Mouse (Mus musculus): Measurements from ENCODE around the gene Mcm2. TPM values are rescaled to one million over a fixed set of nuclear protein-coding genes. Genes with fewer than 3 reads are reported as not detected.

Gene Mcm2
- polyA plus RNA-seq, 1 experiment, result 128 TPM

GRCm38 (mm10) chr6:88914799-88915198, 16.2 kb upstream of the Mcm2 start:
- Histone ChIP-seq H3K36me3 (ENCODE audit: control insufficient read depth) (peaks cover 61% of the 10 kb centered on the region), H3K4me3 (replicated peaks) (peak overlapping the region; percentile 62), H3K9me3 (ENCODE audit: control insufficient read depth, low read length) (peaks cover 6% of the 10 kb centered on the region; the same call in 1 of the 2 replicates), H3K27me3 (ENCODE audit: control insufficient read depth) (peaks cover 4% of the 10 kb centered on the region; the same call in 1 of the 2 replicates), H3K4me1 (ENCODE audit: control insufficient read depth) (peaks cover 83% of the 10 kb centered on the region)
- no peak for TF ChIP-seq TAL1 (IDR thresholded peaks at IDR 0.05; ENCODE audit: low read length)
- no peak for TF ChIP-seq GATA1 (IDR thresholded peaks at IDR 0.05; ENCODE audit: low read length)

- H3K4me3 ChIP-seq (replicated peaks), result no peak overlapping the region
- peaks cover 74% of the 10 kb centered on the region for H3K36me3 ChIP-seq (ENCODE audit: control insufficient read depth)
- H3K27me3 ChIP-seq (ENCODE audit: control insufficient read depth), result no peaks in the 10 kb centered on the region
- TF ChIP-seq TAL1 (IDR thresholded peaks at IDR 0.05; ENCODE audit: low read length), result no peak
- TF ChIP-seq GATA1 (IDR thresholded peaks at IDR 0.05; ENCODE audit: low read length), result no peak
- peaks cover 6% of the 10 kb centered on the region; the same call in 1 of the 2 replicates for H3K9me3 ChIP-seq (ENCODE audit: control insufficient read depth, low read length)
- H3K4me1 ChIP-seq (ENCODE audit: control insufficient read depth), result peaks cover 94% of the 10 kb centered on the region
These were observed 14.9 kb upstream of the Mcm2 start for GRCm38 (mm10) chr6:88913440-88913839.

GRCm38 (mm10) chr6:88913022-88913421, 14.4 kb upstream of the Mcm2 start:
- Histone ChIP-seq H3K36me3 (ENCODE audit: control insufficient read depth) (peaks cover 78% of the 10 kb centered on the region), H3K4me3 (replicated peaks) (no peak overlapping the region), H3K9me3 (ENCODE audit: control insufficient read depth, low read length) (peaks cover 6% of the 10 kb centered on the region; the same call in 1 of the 2 replicates), H3K4me1 (ENCODE audit: control insufficient read depth) (peaks cover 94% of the 10 kb centered on the region), H3K27me3 (ENCODE audit: control insufficient read depth) (no peaks in the 10 kb centered on the region)
- TF ChIP-seq GATA1 (IDR thresholded peaks at IDR 0.05; ENCODE audit: low read length) (no peak), TAL1 (IDR thresholded peaks at IDR 0.05; ENCODE audit: low read length) (no peak)

- H3K9me3 ChIP-seq (ENCODE audit: control insufficient read depth, low read length), result no peaks in the 10 kb centered on the region
- H3K36me3 ChIP-seq (ENCODE audit: control insufficient read depth), result peaks cover 100% of the 10 kb centered on the region
- H3K4me1 ChIP-seq (ENCODE audit: control insufficient read depth), result peaks cover 94% of the 10 kb centered on the region
- no peak overlapping the region for H3K4me3 ChIP-seq (replicated peaks)
- TF ChIP-seq GATA1 (IDR thresholded peaks at IDR 0.05; ENCODE audit: low read length) (no peak), TAL1 (IDR thresholded peaks at IDR 0.05; ENCODE audit: low read length) (no peak)
- H3K27me3 ChIP-seq (ENCODE audit: control insufficient read depth), result no peaks in the 10 kb centered on the region
These were observed 10.6 kb upstream of the Mcm2 start for GRCm38 (mm10) chr6:88909151-88909550.

GRCm38 (mm10) chr6:88906369-88907108, 8.0 kb upstream of the Mcm2 start:
- no peak for TF ChIP-seq TAL1 (IDR thresholded peaks at IDR 0.05; ENCODE audit: low read length)
- TF ChIP-seq GATA1 (IDR thresholded peaks at IDR 0.05; ENCODE audit: low read length), result no peak
- H3K27me3 ChIP-seq (ENCODE audit: control insufficient read depth), result no peaks in the 10 kb centered on the region
- peaks cover 89% of the 10 kb centered on the region for H3K4me1 ChIP-seq (ENCODE audit: control insufficient read depth)
- H3K4me3 ChIP-seq (replicated peaks), result peak overlapping the region; percentile 30
- peaks cover 85% of the 10 kb centered on the region for H3K36me3 ChIP-seq (ENCODE audit: control insufficient read depth)
- no peaks in the 10 kb centered on the region for H3K9me3 ChIP-seq (ENCODE audit: control insufficient read depth, low read length)

- Histone ChIP-seq H3K4me1 (ENCODE audit: control insufficient read depth) (peaks cover 92% of the 10 kb centered on the region), H3K36me3 (ENCODE audit: control insufficient read depth) (peaks cover 70% of the 10 kb centered on the region)
These were observed 6.5 kb upstream of the Mcm2 start for GRCm38 (mm10) chr6:88905042-88905441.

GRCm38 (mm10) chr6:88904456-88904974, 5.9 kb upstream of the Mcm2 start:
- peaks cover 65% of the 10 kb centered on the region for H3K36me3 ChIP-seq (ENCODE audit: control insufficient read depth)
- no peak for TF ChIP-seq GATA1 (IDR thresholded peaks at IDR 0.05; ENCODE audit: low read length)
- TF ChIP-seq TAL1 (IDR thresholded peaks at IDR 0.05; ENCODE audit: low read length), result no peak
- peak overlapping the region; percentile 81 for H3K4me3 ChIP-seq (replicated peaks)
- no peaks in the 10 kb centered on the region for H3K9me3 ChIP-seq (ENCODE audit: control insufficient read depth, low read length)
- H3K4me1 ChIP-seq (ENCODE audit: control insufficient read depth), result peaks cover 90% of the 10 kb centered on the region
- H3K27me3 ChIP-seq (ENCODE audit: control insufficient read depth), result no peaks in the 10 kb centered on the region

More at GRCm38 (mm10) chr6:88905042-88905441, 6.5 kb upstream of the Mcm2 start:
- Histone ChIP-seq H3K9me3 (ENCODE audit: control insufficient read depth, low read length) (no peaks in the 10 kb centered on the region), H3K27me3 (ENCODE audit: control insufficient read depth) (no peaks in the 10 kb centered on the region), H3K4me3 (replicated peaks) (peak overlapping the region; percentile 81)
- TF ChIP-seq GATA1 (IDR thresholded peaks at IDR 0.05; ENCODE audit: low read length) (no peak), TAL1 (IDR thresholded peaks at IDR 0.05; ENCODE audit: low read length) (no peak)

GRCm38 (mm10) chr6:88903708-88904107, 5.1 kb upstream of the Mcm2 start:
- H3K36me3 ChIP-seq (ENCODE audit: control insufficient read depth), result peaks cover 57% of the 10 kb centered on the region
- H3K4me3 ChIP-seq (replicated peaks), result peak overlapping the region; percentile 81
- no peaks in the 10 kb centered on the region for H3K27me3 ChIP-seq (ENCODE audit: control insufficient read depth)
- TF ChIP-seq TAL1 (IDR thresholded peaks at IDR 0.05; ENCODE audit: low read length) (no peak), GATA1 (IDR thresholded peaks at IDR 0.05; ENCODE audit: low read length) (no peak)
- H3K4me1 ChIP-seq (ENCODE audit: control insufficient read depth), result peaks cover 90% of the 10 kb centered on the region
- H3K9me3 ChIP-seq (ENCODE audit: control insufficient read depth, low read length), result no peaks in the 10 kb centered on the region

GRCm38 (mm10) chr6:88901947-88902820, 3.6 kb upstream of the Mcm2 start, which contains the start of gene Tpra1:
TSS of gene Tpra1 (plus strand) at chr6:88902251.
- no peaks in the 10 kb centered on the region for H3K9me3 ChIP-seq (ENCODE audit: control insufficient read depth, low read length)
- H3K4me1 ChIP-seq (ENCODE audit: control insufficient read depth), result peaks cover 84% of the 10 kb centered on the region

More at GRCm38 (mm10) chr6:88901947-88902820, 3.6 kb upstream of the Mcm2 start, which contains the start of gene Tpra1:
- TF ChIP-seq GATA1 (IDR thresholded peaks at IDR 0.05; ENCODE audit: low read length) (no peak), TAL1 (IDR thresholded peaks at IDR 0.05; ENCODE audit: low read length) (no peak)
- Histone ChIP-seq H3K27me3 (ENCODE audit: control insufficient read depth) (no peaks in the 10 kb centered on the region), H3K4me3 (replicated peaks) (peak within 1 kb of the TSS; percentile 81), H3K36me3 (ENCODE audit: control insufficient read depth) (peaks cover 47% of the 10 kb centered on the region)
